Mouse (Mus musculus) CH12.LX (cell line): ENCODE data around the gene Pcbd1. TPM values are rescaled to one million over a fixed set of nuclear protein-coding genes. Genes with fewer than 3 reads are reported as not detected.

ENCODE experiments used
- DNase-seq: peaks from one replicate; pipeline ENCODE4 v3.0.0-alpha.2; 2013; ENCODE audit errors: extremely low read depth
- H3K27ac ChIP-seq: 2 replicates; pipeline ENCODE4 v1.5.1; 2012; ENCODE audit warnings: low read depth, mild to moderate bottlenecking, control low read depth, moderate library complexity; ENCODE audit not compliant: insufficient read depth
- H3K27me3 ChIP-seq: replicated peaks from 2 replicates; pipeline ENCODE3; 2012; ENCODE audit warnings: inconsistent platforms
- H3K36me3 ChIP-seq, 2 experiments: replicated peaks in 1 of 2; 2 replicates each; pipeline versions ENCODE3 to v1.6.1; 2012; ENCODE audit warnings: inconsistent platforms in 1 of 2, low read length in 1 of 2, mild to moderate bottlenecking in 1 of 2, mixed read lengths in 1 of 2, moderate library complexity in 1 of 2; ENCODE audit not compliant: control insufficient read depth in 1 of 2, insufficient read depth in 1 of 2
- H3K4me1 ChIP-seq, 2 experiments: 2 replicates each; pipeline ENCODE4 v1.6.1; 2012; ENCODE audit warnings: inconsistent platforms in 1 of 2, moderate library complexity in 1 of 2; ENCODE audit not compliant: insufficient read depth in 2 of 2, control insufficient read depth in 1 of 2
- H3K4me2 ChIP-seq: 2 replicates; pipeline ENCODE4 v1.6.1; 2012; ENCODE audit warnings: low read depth, mild to moderate bottlenecking, control low read depth; ENCODE audit not compliant: poor library complexity, insufficient read depth, severe bottlenecking
- H3K4me3 ChIP-seq, 3 experiments: fragments of 150-350 bp in 1 of 3; sonication (generic) in 1 of 3; replicated peaks in 1 of 3; 2 replicates each; pipeline versions ENCODE3 to v1.5.1; 2011 to 2012; ENCODE audit warnings: low read depth in 2 of 3, low read length in 2 of 3, mild to moderate bottlenecking in 2 of 3, moderate library complexity in 2 of 3, control low read depth in 1 of 3, improper control_type of control experiment in 1 of 3, inconsistent platforms in 1 of 3, mixed read lengths in 1 of 3; ENCODE audit not compliant: poor library complexity in 1 of 3
- H3K79me2 ChIP-seq: replicated peaks from 2 replicates; pipeline ENCODE4 v1.6.1; 2012; ENCODE audit warnings: mild to moderate bottlenecking, moderate library complexity; ENCODE audit not compliant: control insufficient read depth, poor library complexity, insufficient read depth, severe bottlenecking; ENCODE audit errors: extremely low read depth
- H3K9ac ChIP-seq: 2 replicates; pipeline ENCODE4 v1.6.1; 2012; ENCODE audit warnings: low read depth, mild to moderate bottlenecking, control low read depth, moderate library complexity; ENCODE audit not compliant: insufficient read depth
- H3K9me3 ChIP-seq: replicated peaks from 2 replicates; pipeline ENCODE3; 2012; ENCODE audit warnings: low read length, inconsistent platforms, mixed read lengths
- BHLHE40 ChIP-seq: IDR thresholded peaks from 2 replicates; pipeline ENCODE4 v1.6.1; 2011; ENCODE audit warnings: mild to moderate bottlenecking, low read depth, low read length, improper control_type of control experiment
- CHD2 ChIP-seq: IDR thresholded peaks from 2 replicates; pipeline ENCODE4 v1.6.1; 2011; ENCODE audit warnings: low read length, improper control_type of control experiment
- CTCF ChIP-seq, 2 experiments: IDR thresholded peaks in 1 of 2; conservative IDR thresholded peaks in 1 of 2; 2 replicates each; pipeline ENCODE4 v1.5.1; 2011 to 2012; ENCODE audit warnings: low read depth in 2 of 2, low read length in 2 of 2, improper control_type of control experiment in 1 of 2, inconsistent platforms in 1 of 2, mild to moderate bottlenecking in 1 of 2, moderate library complexity in 1 of 2
- ELF1 ChIP-seq: IDR thresholded peaks from 2 replicates; pipeline ENCODE4 v1.6.1; 2014; ENCODE audit warnings: low read depth, mild to moderate bottlenecking, inconsistent platforms, low read length, improper control_type of control experiment
- HCFC1 ChIP-seq: IDR thresholded peaks from 2 replicates; pipeline ENCODE4 v1.6.1; 2012; ENCODE audit warnings: low read depth, mild to moderate bottlenecking, inconsistent platforms, low read length, improper control_type of control experiment
- IRF4 ChIP-seq: IDR thresholded peaks from 2 replicates; pipeline ENCODE4 v1.6.1; 2014; ENCODE audit warnings: low read depth, mild to moderate bottlenecking, inconsistent platforms, low read length, improper control_type of control experiment
- JUND ChIP-seq: conservative IDR thresholded peaks from 2 replicates; pipeline ENCODE4 v1.6.1; 2011; ENCODE audit warnings: low read depth, low read length, improper control_type of control experiment
- MAX ChIP-seq: IDR thresholded peaks from 2 replicates; pipeline ENCODE4 v1.6.1; 2011; ENCODE audit warnings: low read length, improper control_type of control experiment
- MAZ ChIP-seq: IDR thresholded peaks from 2 replicates; pipeline ENCODE4 v1.6.1; 2012; ENCODE audit warnings: low read depth, mild to moderate bottlenecking, inconsistent platforms, low read length, improper control_type of control experiment, moderate library complexity
- MEF2A ChIP-seq: IDR thresholded peaks from 2 replicates; pipeline ENCODE4 v1.6.1; 2014; ENCODE audit warnings: low read depth, mild to moderate bottlenecking, inconsistent platforms, low read length, improper control_type of control experiment, borderline replicate concordance
- NRF1 ChIP-seq: IDR thresholded peaks from 2 replicates; pipeline ENCODE4 v1.6.1; 2014; ENCODE audit warnings: low read depth, mild to moderate bottlenecking, inconsistent platforms, low read length, improper control_type of control experiment, moderate library complexity
- PAX5 ChIP-seq: IDR thresholded peaks from 2 replicates; pipeline ENCODE4 v1.6.1; 2012; ENCODE audit warnings: low read length, inconsistent platforms, mixed read lengths
- POLR2A ChIP-seq: IDR thresholded peaks from 2 replicates; pipeline ENCODE4 v1.6.1; 2011; ENCODE audit warnings: low read depth, mild to moderate bottlenecking, improper control_type of control experiment, low read length
- POLR2AphosphoS2 ChIP-seq: IDR thresholded peaks from 2 replicates; pipeline ENCODE4 v1.6.1; 2011; ENCODE audit warnings: low read depth, low read length, improper control_type of control experiment
- UBTF ChIP-seq: IDR thresholded peaks from 2 replicates; pipeline ENCODE4 v1.6.1; 2012; ENCODE audit warnings: low read depth, mild to moderate bottlenecking, inconsistent platforms, low read length, improper control_type of control experiment, moderate library complexity
- ZMIZ1 ChIP-seq: IDR thresholded peaks from 2 replicates; pipeline ENCODE4 v1.6.1; 2012; ENCODE audit warnings: low read depth, mild to moderate bottlenecking, inconsistent platforms, low read length, improper control_type of control experiment
- dilution Hi-C: fragments of 300-500 bp; cut with MboI; formaldehyde crosslinking; loops from 2 replicates; pipeline ENCODE4 v1.14.3; 2020; ENCODE audit warnings: low sequenced_read_pairs; ENCODE audit not compliant: extremely low pct_unique_long_range_greater_than_20kb, extremely low pct_ligation_motif_present
- in situ Hi-C: fragments of 300-500 bp; cut with MboI; formaldehyde crosslinking; loops from 3 replicates; pipeline ENCODE4 v1.14.3; 2019; ENCODE audit warnings: low sequenced_read_pairs, low pct_ligation_motif_present, low pct_unique_long_range_greater_than_20kb, mixed read lengths
- polyA plus RNA-seq: library from polyadenylated mRNA; unstranded; fragments of >175 nt; gene quantifications from 2 replicates; pipeline ENCODE4 v1.2.1, GENCODE M21; 2012; ENCODE audit warnings: low read depth; ENCODE audit not compliant: insufficient read length
- total RNA-seq, 2 experiments: library from RNA; depleted of rRNA; stranded (reverse); fragments of 300-350 nt in 1 of 2; fragments of >200 nt in 1 of 2; gene quantifications; 2 replicates each; pipeline ENCODE4 v1.2.3; 2012 to 2014

Pcbd1 gene
- total and polyA plus RNA-seq, 3 experiments: 19.3 to 36.1 (median 22.5) TPM

- dilution Hi-C loops: loop anchor here (25.0 kb wide), 1 partner anchor 294 kb away; the partner anchor contains the start of gene Slc29a3
- no peak for DNase-seq
- Histone ChIP-seq H3K4me2 (no peak overlapping the region), H3K27ac (no peak overlapping the region), H3K4me1 (no peaks in the 10 kb centered on the region)
- TF ChIP-seq UBTF: no peak
- TF ChIP-seq CHD2: no peak
- TF ChIP-seq MAZ: no peak
- no peak for TF ChIP-seq MEF2A
- no peak for TF ChIP-seq NRF1
- TF ChIP-seq POLR2AphosphoS2: no peak
- no peak for TF ChIP-seq MAX
- TF ChIP-seq IRF4: no peak
- TF ChIP-seq HCFC1: no peak
- no peak for TF ChIP-seq PAX5
- TF ChIP-seq, all 38 proteins: peak for 0
- Histone ChIP-seq H3K79me2 (no peaks in the 10 kb centered on the region), H3K9me3 (peaks cover 14% of the 10 kb centered on the region), H3K36me3 (no peaks in the 10 kb centered on the region), H3K27me3 (peaks cover 81% of the 10 kb centered on the region), H3K9ac (no peak overlapping the region), H3K4me3 (no peak overlapping the region)
- in situ Hi-C loops: no loop called here
Observed at GRCm38 (mm10) chr10:61056661-61057060, 32.5 kb upstream of the Pcbd1 start.

GRCm38 (mm10) chr10:61059101-61059500 lies 30.0 kb upstream of the Pcbd1 start:
- dilution Hi-C loops: loop anchor here (25.0 kb wide), 1 partner anchor 297 kb away; the partner anchor contains the start of gene Slc29a3
- TF ChIP-seq POLR2A (no peak), UBTF (no peak), HCFC1 (no peak), BHLHE40 (no peak), JUND (no peak), POLR2AphosphoS2 (no peak), PAX5 (no peak), ZMIZ1 (no peak), CTCF (conservative IDR thresholded peaks at IDR 0.05 in 1 of 2, IDR thresholded peaks at IDR 0.05 in 1 of 2; ENCODE audit: low read depth in 2 of 2, low read length in 2 of 2) (no peak), ELF1 (no peak)
- H3K36me3 ChIP-seq: no peaks in the 10 kb centered on the region

More at GRCm38 (mm10) chr10:61059101-61059500, 30.0 kb upstream of the Pcbd1 start:
- no peak overlapping the region for H3K27ac ChIP-seq
- no peak overlapping the region for H3K4me3 ChIP-seq
- no peak for DNase-seq
- no peaks in the 10 kb centered on the region for H3K4me1 ChIP-seq
- H3K79me2 ChIP-seq: no peaks in the 10 kb centered on the region
- no peak overlapping the region for H3K4me2 ChIP-seq
- peaks cover 14% of the 10 kb centered on the region for H3K9me3 ChIP-seq
- no peak overlapping the region for H3K9ac ChIP-seq
- peaks cover 75% of the 10 kb centered on the region for H3K27me3 ChIP-seq
- in situ Hi-C loops: no loop called here
